Mouse (Mus musculus): Measurements from ENCODE around the gene Clec10a. TPM values are rescaled to one million over a fixed set of nuclear protein-coding genes. Genes with fewer than 3 reads are reported as not detected.

The Clec10a gene
- polyA plus RNA-seq, 1 experiment from 2014 or later = 0.61 TPM

DNA sequence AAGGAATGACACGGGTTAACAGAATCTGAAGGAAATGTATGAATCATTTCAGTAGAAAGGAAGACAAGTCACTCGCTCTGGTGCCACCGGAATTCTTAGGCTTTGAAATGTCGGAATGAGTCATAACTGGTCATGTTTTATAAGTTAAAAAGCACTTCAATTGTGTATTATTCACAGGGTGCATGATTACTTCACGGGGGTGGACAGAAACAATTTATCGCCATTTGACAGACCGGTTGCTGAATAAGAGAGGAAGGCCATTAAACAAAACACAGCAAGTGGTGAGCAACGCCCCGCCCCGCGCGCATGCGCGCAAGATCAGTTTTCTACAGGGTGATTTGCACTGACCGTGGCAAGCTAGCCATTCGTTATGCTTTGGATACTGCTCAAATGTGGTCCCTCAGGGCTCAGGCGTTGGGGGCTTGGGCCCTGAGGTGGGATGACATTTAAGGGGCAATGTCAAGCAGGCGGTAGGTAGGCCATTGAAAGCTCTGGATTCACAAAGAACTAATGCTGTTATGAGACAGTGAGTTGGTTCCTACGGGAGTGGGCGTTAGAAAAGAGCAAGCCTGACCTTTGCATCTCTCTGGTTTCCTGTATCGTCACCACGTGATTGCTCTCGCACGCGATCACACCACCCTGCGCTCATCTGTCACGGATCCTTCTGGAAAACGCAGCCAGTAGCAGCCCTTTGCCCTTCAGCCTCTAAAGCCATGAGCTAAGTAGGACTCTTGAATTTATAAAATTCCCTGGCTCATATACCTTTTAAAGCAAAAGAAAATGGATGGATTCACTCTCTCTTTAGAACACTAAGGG, 33.5 kb downstream of the Clec10a start:
- WGBS = 81% methylated on average over 28 of the region's 28 CpGs
- no peak overlapping the region for H3K4me2 ChIP-seq (replicated peaks)
- H3K36me3 ChIP-seq = no peaks in the 10 kb centered on the region
- H3K27me3 ChIP-seq = no peaks in the 10 kb centered on the region
- no peak overlapping the region for H3K27ac ChIP-seq
- peaks cover 6% of the 10 kb centered on the region; the same call in 1 of the 2 replicates for H3K4me1 ChIP-seq
- H3K9ac ChIP-seq = no peak overlapping the region
- H3K4me3 ChIP-seq = no peak overlapping the region
- no peak for ATAC-seq (ENCODE audit: low FRiP score, low read depth)
- H3K9me3 ChIP-seq = no peaks in the 10 kb centered on the region

DNA sequence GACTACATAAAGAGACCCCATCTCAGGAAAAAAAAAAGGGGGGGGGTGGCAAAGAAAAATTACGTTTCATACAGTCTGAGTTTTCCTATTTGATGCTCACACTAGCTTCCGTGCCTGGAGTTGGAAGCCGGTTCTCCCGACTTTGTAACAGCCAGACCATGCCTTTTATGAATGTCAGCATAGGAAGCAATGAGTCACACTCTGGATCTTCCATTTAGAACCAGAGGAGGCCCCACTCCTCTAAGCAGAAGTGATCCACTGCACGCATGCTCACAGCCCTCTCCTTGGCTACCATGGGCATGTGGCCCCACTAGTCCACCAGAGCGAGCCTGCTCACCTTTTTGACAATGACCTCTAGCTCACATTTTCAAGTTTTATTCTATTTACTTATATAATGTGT, 35.2 kb downstream of the Clec10a start:
- Histone ChIP-seq H3K4me3 (no peak overlapping the region), H3K27ac (no peak overlapping the region), H3K36me3 (no peaks in the 10 kb centered on the region), H3K9ac (no peak overlapping the region), H3K4me1 (peaks cover 6% of the 10 kb centered on the region; the same call in 1 of the 2 replicates), H3K4me2 (replicated peaks) (no peak overlapping the region), H3K27me3 (no peaks in the 10 kb centered on the region), H3K9me3 (0 out of 2 replicates have a peak, but pooled peaks cover 5% of the 10 kb centered on the region)
- 87% methylated on average over 6 of the region's 6 CpGs for WGBS
- ATAC-seq (ENCODE audit: low FRiP score, low read depth) = no peak

DNA sequence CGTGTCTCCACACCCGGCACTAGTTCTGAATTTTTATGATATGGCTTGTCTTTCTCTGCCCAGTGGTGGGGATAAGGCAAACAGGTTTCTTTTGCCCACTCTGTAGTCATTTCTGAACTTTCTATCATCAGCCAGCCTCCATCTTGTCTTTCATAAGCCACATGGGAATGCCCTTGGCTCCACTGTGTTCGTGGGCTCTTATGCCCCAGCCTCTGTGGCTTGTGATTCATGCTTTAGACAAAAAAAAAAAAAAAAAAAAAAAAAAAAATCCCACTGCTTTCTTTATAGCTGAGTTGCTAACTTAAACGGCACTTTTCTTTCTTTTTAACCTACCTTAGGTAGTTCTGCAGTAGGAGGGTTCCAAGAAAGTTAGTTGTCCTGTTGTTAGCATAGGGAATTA, 36.2 kb downstream of the Clec10a start:
- WGBS = 61% methylated on average over 4 of the region's 4 CpGs

DNA sequence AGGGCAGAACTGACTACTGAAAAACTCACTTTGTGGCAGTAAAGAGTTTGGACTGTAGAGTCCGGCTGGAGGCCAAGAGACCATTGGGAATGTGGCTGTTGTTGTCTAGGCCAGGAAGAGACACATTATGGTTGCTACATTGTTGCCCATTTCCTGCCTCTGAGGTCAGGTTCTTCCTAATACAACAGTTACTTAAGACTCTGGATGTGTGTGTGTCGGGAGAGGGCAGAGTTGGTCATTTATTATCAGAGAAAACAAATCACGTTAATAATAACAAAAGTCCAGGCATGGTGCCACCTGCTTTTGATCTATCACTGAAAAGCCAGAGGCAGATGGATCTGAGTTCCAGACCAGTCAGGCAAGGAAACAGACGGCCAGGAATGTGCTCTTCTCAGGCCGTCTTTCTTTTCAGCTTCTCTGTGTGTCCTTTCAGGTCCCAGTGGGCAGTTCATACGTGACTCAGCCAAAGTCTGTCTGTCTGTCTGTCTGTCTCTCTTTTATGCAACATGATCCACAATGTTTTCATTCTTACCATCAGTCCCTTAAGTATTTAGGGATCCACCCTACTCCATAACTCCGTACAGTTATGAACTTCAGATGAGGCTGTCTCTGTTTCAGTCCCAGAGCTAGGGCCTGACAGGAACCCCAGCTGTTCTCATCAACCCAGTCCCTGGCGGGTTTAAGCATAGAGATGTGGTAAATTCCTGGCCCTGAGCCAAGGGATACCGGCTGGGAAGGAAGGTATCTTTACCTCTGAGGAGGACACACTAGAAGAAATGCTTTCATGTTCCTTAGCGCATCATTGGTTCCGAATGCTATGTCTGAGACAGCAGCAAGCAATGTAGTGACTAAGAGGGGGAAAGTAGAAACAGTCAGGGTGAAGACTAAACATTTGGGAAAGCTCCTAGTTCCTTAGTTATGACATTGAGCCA, 37.6 kb downstream of the Clec10a start:
- 50% methylated on average over 11 of the region's 11 CpGs for WGBS
- Histone ChIP-seq H3K36me3 (no peaks in the 10 kb centered on the region), H3K27ac (no peak overlapping the region), H3K9ac (no peak overlapping the region), H3K4me2 (replicated peaks) (no peak overlapping the region), H3K4me1 (peaks cover 6% of the 10 kb centered on the region; the same call in 1 of the 2 replicates), H3K9me3 (0 out of 2 replicates have a peak, but pooled peaks cover 5% of the 10 kb centered on the region), H3K4me3 (no peak overlapping the region), H3K27me3 (no peaks in the 10 kb centered on the region)
- ATAC-seq (ENCODE audit: low FRiP score, low read depth) = no peak

More for the DNA sequence above, 36.2 kb downstream of the Clec10a start:
- Histone ChIP-seq H3K27me3 (no peaks in the 10 kb centered on the region), H3K36me3 (no peaks in the 10 kb centered on the region), H3K4me2 (replicated peaks) (no peak overlapping the region), H3K9ac (no peak overlapping the region), H3K4me1 (peaks cover 6% of the 10 kb centered on the region; the same call in 1 of the 2 replicates), H3K9me3 (0 out of 2 replicates have a peak, but pooled peaks cover 5% of the 10 kb centered on the region), H3K27ac (no peak overlapping the region), H3K4me3 (no peak overlapping the region)
- no peak for ATAC-seq (ENCODE audit: low FRiP score, low read depth)

DNA sequence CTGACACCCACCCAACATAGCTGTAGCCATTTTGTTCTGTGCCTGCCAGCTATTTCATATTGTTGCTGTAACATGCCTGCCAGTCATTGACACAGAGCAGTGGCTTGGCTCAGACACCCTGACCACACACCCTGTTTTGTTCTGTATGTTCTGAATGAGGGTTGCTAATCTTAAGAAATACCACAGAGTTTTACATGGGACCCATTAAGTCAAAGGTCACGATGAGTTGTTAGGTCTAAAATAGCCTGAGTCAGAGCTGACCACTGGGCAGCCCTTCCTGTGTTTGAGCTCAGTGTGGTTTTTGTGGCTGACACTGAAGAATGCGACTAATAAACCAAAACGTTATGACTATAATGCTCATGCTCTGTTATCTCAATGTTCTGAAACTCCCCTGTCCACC, 42.3 kb downstream of the Clec10a start:
- no peak for ATAC-seq (ENCODE audit: low FRiP score, low read depth)
- no peaks in the 10 kb centered on the region for H3K36me3 ChIP-seq
- H3K9ac ChIP-seq = no peak overlapping the region

DNA sequence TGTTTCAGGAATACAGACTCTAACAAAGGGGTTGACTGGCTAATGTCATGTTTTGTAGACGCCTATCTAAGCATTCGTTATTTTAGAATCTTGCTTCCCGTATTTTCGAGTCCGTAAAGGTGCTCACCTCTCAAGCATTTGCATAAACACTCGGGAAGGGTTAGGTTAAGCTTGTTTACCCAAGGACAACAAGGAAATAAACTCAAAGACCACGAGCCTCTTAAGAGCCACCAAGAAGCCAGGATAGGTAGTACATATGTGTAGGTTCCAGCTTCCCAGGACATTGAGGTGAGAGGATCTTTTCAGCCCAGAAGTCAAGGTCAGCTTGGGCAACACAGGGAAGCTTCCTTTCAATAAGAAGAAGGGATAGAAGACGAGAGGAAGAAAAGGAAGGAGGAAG, 43.1 kb downstream of the Clec10a start:
- no peak for ATAC-seq (ENCODE audit: low FRiP score, low read depth)
- Histone ChIP-seq H3K9ac (no peak overlapping the region), H3K9me3 (0 out of 2 replicates have a peak, but pooled peaks cover 5% of the 10 kb centered on the region), H3K27ac (no peak overlapping the region), H3K4me2 (replicated peaks) (no peak overlapping the region), H3K36me3 (no peaks in the 10 kb centered on the region), H3K4me3 (no peak overlapping the region), H3K4me1 (no peaks in the 10 kb centered on the region), H3K27me3 (no peaks in the 10 kb centered on the region)
- 80% methylated on average over 8 of the region's 8 CpGs for WGBS

More for the DNA sequence above, 42.3 kb downstream of the Clec10a start:
- Histone ChIP-seq H3K4me1 (peaks cover 6% of the 10 kb centered on the region; the same call in 1 of the 2 replicates), H3K9me3 (0 out of 2 replicates have a peak, but pooled peaks cover 5% of the 10 kb centered on the region), H3K27me3 (no peaks in the 10 kb centered on the region), H3K27ac (no peak overlapping the region), H3K4me3 (no peak overlapping the region), H3K4me2 (replicated peaks) (no peak overlapping the region)
- WGBS = 86% methylated on average over 3 of the region's 3 CpGs

DNA sequence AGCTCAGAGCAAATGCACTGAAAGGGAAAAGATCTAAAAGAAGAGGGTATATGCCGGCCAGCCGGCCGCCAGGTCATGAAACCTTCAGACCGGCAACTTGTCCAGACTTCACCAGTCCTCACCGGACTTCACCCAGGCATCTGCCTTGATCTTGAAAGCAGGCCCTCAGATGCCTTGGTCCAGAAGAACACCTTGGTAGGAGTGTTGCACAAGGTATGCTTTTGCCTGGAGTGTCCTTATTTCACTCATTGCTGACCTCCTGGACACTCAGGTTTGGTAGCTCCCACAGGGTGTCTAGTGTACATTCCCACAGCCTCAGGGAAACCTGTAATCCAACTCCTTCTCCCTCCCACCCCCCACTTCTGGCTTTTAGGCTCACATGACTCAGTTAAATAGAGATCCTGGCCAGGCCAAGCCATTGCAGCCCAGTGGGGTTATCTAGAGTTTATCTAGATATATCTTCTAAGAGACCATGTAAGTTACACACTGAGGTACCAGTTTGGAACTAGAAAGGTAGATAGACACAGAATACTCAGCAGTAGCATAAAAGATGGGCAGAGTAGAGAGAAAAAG, 44.1 kb downstream of the Clec10a start:
- Histone ChIP-seq H3K36me3 (no peaks in the 10 kb centered on the region), H3K9ac (0 out of 2 replicates have a peak overlapping the region, but pooled peaks have one; percentile 26), H3K27me3 (no peaks in the 10 kb centered on the region), H3K4me2 (replicated peaks) (no peak overlapping the region), H3K9me3 (0 out of 2 replicates have a peak, but pooled peaks cover 5% of the 10 kb centered on the region), H3K4me3 (no peak overlapping the region), H3K27ac (no peak overlapping the region), H3K4me1 (no peaks in the 10 kb centered on the region)
- 84% methylated on average over 5 of the region's 5 CpGs for WGBS
- ATAC-seq (ENCODE audit: low FRiP score, low read depth) = no peak

DNA sequence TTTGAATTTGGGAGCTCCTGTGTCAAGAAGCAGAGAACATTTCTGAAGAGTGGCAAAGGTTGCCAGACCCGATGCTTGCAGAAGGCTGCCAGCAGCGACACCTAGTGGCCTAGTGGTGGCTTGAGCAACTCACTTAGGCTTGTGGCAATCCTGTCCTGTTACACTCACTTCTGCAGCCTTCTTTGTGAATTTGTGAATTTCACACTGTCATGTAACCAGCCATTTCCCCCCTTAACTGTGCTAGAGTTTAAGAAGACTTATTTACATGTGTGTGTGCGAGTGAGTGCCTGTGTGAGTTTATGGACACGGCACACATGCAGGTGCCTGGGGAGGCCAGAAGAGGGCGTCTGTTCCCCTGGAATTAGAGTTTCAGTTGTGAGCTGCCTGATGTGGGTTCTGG, 45.7 kb downstream of the Clec10a start:
- H3K27ac ChIP-seq = no peak overlapping the region
- H3K36me3 ChIP-seq = no peaks in the 10 kb centered on the region
- ATAC-seq (ENCODE audit: low FRiP score, low read depth) = no peak
- 35% methylated on average over 5 of the region's 5 CpGs for WGBS
- no peaks in the 10 kb centered on the region for H3K27me3 ChIP-seq
- H3K4me2 ChIP-seq (replicated peaks) = no peak overlapping the region
- H3K9ac ChIP-seq = no peak overlapping the region
- H3K9me3 ChIP-seq = no peaks in the 10 kb centered on the region
- no peaks in the 10 kb centered on the region for H3K4me1 ChIP-seq
- no peak overlapping the region for H3K4me3 ChIP-seq

DNA sequence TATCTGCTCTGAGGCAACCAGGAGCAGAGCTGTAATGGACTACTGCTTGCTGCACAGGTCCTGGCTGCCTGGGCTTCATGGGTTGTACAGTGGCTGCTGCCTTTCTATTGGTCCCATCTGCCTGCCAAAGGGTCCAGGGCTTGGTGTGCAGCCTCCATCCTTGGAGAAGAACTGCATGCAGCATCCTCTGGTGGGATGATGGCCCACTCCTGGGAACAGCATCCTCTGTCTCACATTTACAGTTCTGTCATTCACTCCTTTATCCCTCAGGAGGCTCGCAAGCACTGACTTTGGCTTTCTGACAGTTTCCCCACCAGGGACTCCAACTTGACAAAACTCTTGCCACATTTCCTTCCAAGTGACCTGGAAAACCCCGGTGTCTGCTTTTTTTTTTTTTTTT, 50.8 kb downstream of the Clec10a start:
- no peak overlapping the region for H3K27ac ChIP-seq
- 88% methylated on average over 2 of the region's 2 CpGs for WGBS
- no peak for ATAC-seq (ENCODE audit: low FRiP score, low read depth)
- H3K36me3 ChIP-seq = no peaks in the 10 kb centered on the region
- H3K4me2 ChIP-seq (replicated peaks) = no peak overlapping the region
- 0 out of 2 replicates have a peak, but pooled peaks cover 7% of the 10 kb centered on the region for H3K27me3 ChIP-seq
- H3K9ac ChIP-seq = no peak overlapping the region
- no peaks in the 10 kb centered on the region for H3K4me1 ChIP-seq
- H3K9me3 ChIP-seq = no peaks in the 10 kb centered on the region
- H3K4me3 ChIP-seq = no peak overlapping the region

DNA sequence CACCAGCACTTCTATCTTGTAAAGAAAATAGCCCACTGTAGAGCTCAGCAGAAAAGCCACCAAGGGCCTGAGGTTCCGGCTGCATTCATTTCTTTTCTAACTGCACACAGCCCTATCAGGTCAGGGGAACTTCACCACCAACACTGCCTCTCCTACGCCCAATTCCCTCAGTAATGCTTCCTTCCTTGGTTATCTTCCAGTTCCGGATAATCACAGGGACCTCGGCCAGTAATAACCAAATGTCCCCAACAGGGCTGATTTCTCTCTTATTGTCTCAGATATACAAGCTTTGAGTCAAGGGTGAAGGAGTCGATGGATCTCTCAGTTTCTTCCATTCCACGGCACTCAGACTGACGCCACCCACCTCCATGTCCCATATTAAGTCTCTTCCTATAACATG, 51.3 kb downstream of the Clec10a start:
- no peak overlapping the region for H3K4me3 ChIP-seq
- no peak overlapping the region for H3K27ac ChIP-seq
- H3K4me1 ChIP-seq = no peaks in the 10 kb centered on the region
- peaks cover 11% of the 10 kb centered on the region for H3K27me3 ChIP-seq
- H3K36me3 ChIP-seq = no peaks in the 10 kb centered on the region
- H3K4me2 ChIP-seq (replicated peaks) = no peak overlapping the region
- H3K9me3 ChIP-seq = no peaks in the 10 kb centered on the region
- ATAC-seq (ENCODE audit: low FRiP score, low read depth) = no peak
- H3K9ac ChIP-seq = no peak overlapping the region
- WGBS = 80% methylated on average over 7 of the region's 7 CpGs

DNA sequence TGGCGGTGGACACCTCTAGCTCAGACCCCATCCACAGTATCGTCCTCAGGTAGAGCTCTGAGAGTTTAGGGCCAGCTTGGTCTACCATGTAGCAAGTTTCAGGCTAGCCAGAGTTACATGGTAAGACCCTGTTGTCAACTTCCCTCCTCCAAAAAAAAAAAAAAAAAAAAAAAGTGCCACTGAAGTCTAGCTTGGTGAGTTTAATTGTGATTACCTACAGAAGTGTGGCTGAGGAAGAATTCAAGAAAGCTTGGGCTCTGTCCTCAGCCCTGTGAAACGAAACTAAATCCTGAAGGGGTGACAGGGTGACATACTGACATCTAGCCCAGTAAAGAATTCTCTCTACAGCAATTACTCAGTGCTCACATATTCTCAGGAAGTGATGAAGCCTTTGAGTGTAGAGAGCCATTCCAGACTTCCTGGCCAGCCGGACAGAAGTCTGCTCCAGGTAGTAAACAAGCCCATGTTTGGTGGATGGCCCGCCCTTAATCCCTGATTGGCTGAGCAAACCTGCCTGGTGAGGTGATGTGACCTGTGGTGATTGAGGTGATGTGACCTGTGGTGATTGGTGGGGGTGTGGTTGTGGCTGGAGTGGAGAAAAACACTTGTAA, 52.9 kb downstream of the Clec10a start:
- H3K9ac ChIP-seq = no peak overlapping the region
- no peak for ATAC-seq (ENCODE audit: low FRiP score, low read depth)
- 67% methylated on average over 5 of the region's 5 CpGs for WGBS
- H3K4me3 ChIP-seq = no peak overlapping the region
- H3K4me2 ChIP-seq (replicated peaks) = no peak overlapping the region
- no peaks in the 10 kb centered on the region for H3K36me3 ChIP-seq
- H3K27ac ChIP-seq = no peak overlapping the region
- H3K27me3 ChIP-seq = peaks cover 25% of the 10 kb centered on the region
- peaks cover 5% of the 10 kb centered on the region for H3K4me1 ChIP-seq
- H3K9me3 ChIP-seq = no peaks in the 10 kb centered on the region
